Mouse (Mus musculus) neutrophil, adult 65 days (primary cell): ENCODE data around the gene Tpd52l1. TPM values are rescaled to one million over a fixed set of nuclear protein-coding genes. Genes with fewer than 3 reads are reported as not detected.

ENCODE experiments used
- total RNA-seq: library from RNA; stranded (reverse); gene quantifications from 2 replicates; pipeline ENCODE4 v1.2.4, GENCODE M21; 2023

Tpd52l1 gene
- not detected in 2 replicates for total RNA-seq

GRCm38 (mm10) chr10:31445291-31446124 is at the start of gene Tpd52l1:
Tpd52l1 (minus strand) TSS chr10:31445958.

GRCm38 (mm10) chr10:31312865-31313848 is 132.6 kb downstream of the Tpd52l1 start, which contains the start of gene Hddc2:
Hddc2 (plus strand) TSS chr10:31313383.

Other genes with a start within 250 kb of the Tpd52l1 start
- gene Hddc2, start 132.6 kb downstream of the Tpd52l1 start, total RNA-seq, result 2.6 and 5.1 TPM in 2 replicates
- gene Rnf217, start 163.2 kb upstream of the Tpd52l1 start, total RNA-seq, result 1.2 and 1.7 TPM in 2 replicates